Mouse (Mus musculus) forebrain, embryonic 11.5 days (tissue): ENCODE data around the gene AU022252. TPM values are rescaled to one million over a fixed set of nuclear protein-coding genes. Genes with fewer than 3 reads are reported as not detected.

ENCODE experiments used
- ATAC-seq: fragments of 200-750 bp; cut with Nextera tagmentation; replicated peaks from 2 replicates; pipeline ENCODE4 v1.8.0; 2017; ENCODE audit warnings: moderate TSS enrichment; ENCODE audit not compliant: low FRiP score
- DNase-seq: peaks from one replicate; pipeline ENCODE4 v3.0.0-alpha.2; 2017; ENCODE audit warnings: low spot score
- H3K27ac ChIP-seq: fragments of 300-500 bp; sonication (generic); 2 replicates; pipeline ENCODE4 v1.5.1; 2014; ENCODE audit warnings: low read depth, low read length
- H3K27me3 ChIP-seq: fragments of 300-500 bp; sonication (generic); 2 replicates; pipeline ENCODE4 v1.6.1; 2014; ENCODE audit warnings: mild to moderate bottlenecking, low read length, mixed read lengths; ENCODE audit not compliant: control insufficient read depth, insufficient read depth
- H3K36me3 ChIP-seq: fragments of 300-500 bp; sonication (generic); 2 replicates; pipeline ENCODE4 v1.6.1; 2014; ENCODE audit warnings: mild to moderate bottlenecking, low read length, moderate library complexity, mixed read lengths; ENCODE audit not compliant: control insufficient read depth, insufficient read depth
- H3K4me1 ChIP-seq: fragments of 300-500 bp; sonication (generic); replicated peaks from 2 replicates; pipeline ENCODE4 v1.6.1; 2014; ENCODE audit warnings: low read length, mixed read lengths; ENCODE audit not compliant: control insufficient read depth, insufficient read depth
- H3K4me2 ChIP-seq: fragments of 300-500 bp; sonication (generic); 2 replicates; pipeline ENCODE4 v1.6.1; 2014; ENCODE audit warnings: low read depth, mild to moderate bottlenecking, low read length, moderate library complexity, mixed read lengths; ENCODE audit not compliant: severe bottlenecking
- H3K4me3 ChIP-seq: fragments of 300-500 bp; sonication (generic); 2 replicates; pipeline ENCODE4 v1.5.1; 2014; ENCODE audit warnings: low read depth, low read length
- H3K9ac ChIP-seq: fragments of 300-500 bp; sonication (generic); 2 replicates; pipeline ENCODE4 v1.6.1; 2014; ENCODE audit warnings: low read length
- H3K9me3 ChIP-seq: fragments of 300-500 bp; sonication (generic); 2 replicates; pipeline ENCODE4 v1.6.1; 2016; ENCODE audit warnings: low read length, mixed read lengths; ENCODE audit not compliant: control insufficient read depth
- WGBS: fragments of 180-500 bp; shearing (Covaris S2); extraction: QIAGEN DNeasy Blood & Tissue Kit; methylation state at CpG from one replicate; pipeline ENCODE4 v1.1.7; 2014; 5-methylcytosine and 5-hydroxymethylcytosine counted together
- polyA plus RNA-seq: library from polyadenylated mRNA; unstranded; fragments of >200 nt; fragmentation: Nextera tagmentation; extraction: Ambion mirVana; gene quantifications from 2 replicates; pipeline ENCODE4 v1.2.1, GENCODE M21; 2014

Gene AU022252
- polyA plus RNA-seq, 1 experiment from 2014 or later: 37.8 TPM

GRCm38 (mm10) chr4:119173851-119174453 is 58.6 kb downstream of the AU022252 start, which contains the start of gene Zfp691:
TSS of gene Zfp691 (minus strand) at chr4:119174195.
- H3K9ac ChIP-seq: peak within 1 kb of the TSS; percentile 73
- under 1% methylated on average over 40 of the region's 40 CpGs for WGBS
- peak within 1 kb of the TSS; percentile 74 for H3K4me2 ChIP-seq
- no peak within 1 kb of the TSS for H3K27ac ChIP-seq
- H3K9me3 ChIP-seq: no peaks in the 10 kb centered on the region
- peak; percentile 99 for ATAC-seq
- peaks cover 4% of the 10 kb centered on the region; the same call in 1 of the 2 replicates for H3K4me1 ChIP-seq
- H3K27me3 ChIP-seq: no peaks in the 10 kb centered on the region
- peak within 1 kb of the TSS; percentile 75 for H3K4me3 ChIP-seq
- DNase-seq: peak; percentile 92
- H3K36me3 ChIP-seq: peaks cover 3% of the 10 kb centered on the region; the same call in 1 of the 2 replicates

GRCm38 (mm10) chr4:119172919-119173650 is 59.4 kb downstream of the AU022252 start:
- WGBS: 45% methylated on average over 18 of the region's 18 CpGs
- Histone ChIP-seq H3K36me3 (peaks cover 3% of the 10 kb centered on the region; the same call in 1 of the 2 replicates), H3K27me3 (no peaks in the 10 kb centered on the region), H3K9me3 (no peaks in the 10 kb centered on the region), H3K4me2 (peak overlapping the region; percentile 74), H3K4me3 (peak overlapping the region; percentile 75), H3K27ac (no peak overlapping the region), H3K4me1 (peaks cover 4% of the 10 kb centered on the region; the same call in 1 of the 2 replicates), H3K9ac (peak overlapping the region; percentile 73)
- no peak for DNase-seq
- no peak for ATAC-seq

GRCm38 (mm10) chr4:119167663-119168062 is 64.8 kb downstream of the AU022252 start:
- Histone ChIP-seq H3K27me3 (no peaks in the 10 kb centered on the region), H3K36me3 (peaks cover 3% of the 10 kb centered on the region; the same call in 1 of the 2 replicates), H3K9ac (no peak overlapping the region), H3K27ac (no peak overlapping the region), H3K4me2 (no peak overlapping the region), H3K4me3 (no peak overlapping the region), H3K4me1 (no peaks in the 10 kb centered on the region), H3K9me3 (no peaks in the 10 kb centered on the region)
- peak; percentile 88 for DNase-seq
- ATAC-seq: peak; percentile 49; the same call in 1 of the 2 replicates
- 7% methylated on average over 4 of the region's 4 CpGs for WGBS

- 86% methylated on average over 4 of the region's 4 CpGs for WGBS
- Histone ChIP-seq H3K27me3 (no peaks in the 10 kb centered on the region), H3K4me1 (no peaks in the 10 kb centered on the region)
Measured at GRCm38 (mm10) chr4:119167068-119167467, 65.4 kb downstream of the AU022252 start.

GRCm38 (mm10) chr4:119165916-119166315 is 66.6 kb downstream of the AU022252 start:
- WGBS: 84% methylated on average over 7 of the region's 7 CpGs
- Histone ChIP-seq H3K4me2 (no peak overlapping the region), H3K27me3 (no peaks in the 10 kb centered on the region), H3K27ac (no peak overlapping the region), H3K36me3 (peaks cover 3% of the 10 kb centered on the region; the same call in 1 of the 2 replicates), H3K9me3 (no peaks in the 10 kb centered on the region), H3K4me3 (no peak overlapping the region), H3K9ac (no peak overlapping the region), H3K4me1 (no peaks in the 10 kb centered on the region)
- ATAC-seq (no peak), DNase-seq (no peak)

More at GRCm38 (mm10) chr4:119167068-119167467, 65.4 kb downstream of the AU022252 start:
- H3K9ac ChIP-seq: no peak overlapping the region
- no peak overlapping the region for H3K27ac ChIP-seq
- no peaks in the 10 kb centered on the region for H3K9me3 ChIP-seq
- ATAC-seq: no peak
- H3K4me3 ChIP-seq: no peak overlapping the region
- H3K4me2 ChIP-seq: no peak overlapping the region
- DNase-seq: no peak
- H3K36me3 ChIP-seq: peaks cover 3% of the 10 kb centered on the region; the same call in 1 of the 2 replicates

- H3K4me2 ChIP-seq: no peak overlapping the region
- no peaks in the 10 kb centered on the region for H3K27me3 ChIP-seq
- H3K27ac ChIP-seq: no peak overlapping the region
- H3K4me1 ChIP-seq: no peaks in the 10 kb centered on the region
- no peak overlapping the region for H3K9ac ChIP-seq
- no peak overlapping the region for H3K4me3 ChIP-seq
- 75% methylated on average over 4 of the region's 4 CpGs for WGBS
- ATAC-seq: no peak
- no peak for DNase-seq
- no peaks in the 10 kb centered on the region for H3K9me3 ChIP-seq
- no peaks in the 10 kb centered on the region for H3K36me3 ChIP-seq
Measured at GRCm38 (mm10) chr4:119162990-119163389, 69.5 kb downstream of the AU022252 start.

GRCm38 (mm10) chr4:119161358-119161757 is 71.2 kb downstream of the AU022252 start:
- no peak for DNase-seq
- Histone ChIP-seq H3K4me2 (no peak overlapping the region), H3K27ac (no peak overlapping the region), H3K9me3 (no peaks in the 10 kb centered on the region), H3K36me3 (no peaks in the 10 kb centered on the region), H3K9ac (no peak overlapping the region), H3K4me1 (no peaks in the 10 kb centered on the region), H3K27me3 (no peaks in the 10 kb centered on the region), H3K4me3 (no peak overlapping the region)
- 73% methylated on average over 3 of the region's 3 CpGs for WGBS
- ATAC-seq: no peak

- Histone ChIP-seq H3K4me1 (no peaks in the 10 kb centered on the region), H3K4me3 (no peak overlapping the region), H3K27ac (no peak overlapping the region), H3K27me3 (no peaks in the 10 kb centered on the region), H3K4me2 (no peak overlapping the region), H3K36me3 (no peaks in the 10 kb centered on the region), H3K9me3 (no peaks in the 10 kb centered on the region), H3K9ac (no peak overlapping the region)
- ATAC-seq: no peak
- peak; percentile 33 for DNase-seq
- 84% methylated on average over 5 of the region's 5 CpGs for WGBS
Measured at GRCm38 (mm10) chr4:119157891-119158290, 74.6 kb downstream of the AU022252 start.
